Mouse (Mus musculus) liver, adult 2 months (tissue): Measurements from ENCODE around the gene Dnaja3.

Experiments used
- CTCF ChIP-seq: fragments of 200-500 bp; IDR thresholded peaks from 2 replicates; pipeline ENCODE4 v1.5.1; 2011; ENCODE audit warnings: low read depth, low read length, control low read depth
- POLR2A ChIP-seq: fragments of 200-500 bp; IDR thresholded peaks from 2 replicates; pipeline ENCODE4 v1.6.1; 2011; ENCODE audit warnings: low read length, control low read depth; ENCODE audit not compliant: insufficient read depth; ENCODE audit errors: extremely low read depth

- TF ChIP-seq CTCF = no peak
- TF ChIP-seq POLR2A = no peak
Measured at GRCm38 (mm10) chr16:4614639-4615038, 25.1 kb upstream of the Dnaja3 start.
